Mouse (Mus musculus): ENCODE data around the gene Misp. TPM values are rescaled to one million over a fixed set of nuclear protein-coding genes. Genes with fewer than 3 reads are reported as not detected.

The Misp gene
- total and polyA plus RNA-seq, 2 experiments from 2014 or later: 0.27 TPM; not detected in 1

- Histone ChIP-seq H3K9me3 (ENCODE audit: low read length) (no peaks in the 10 kb centered on the region), H3K27me3 (ENCODE audit: insufficient read depth, low read length) (no peaks in the 10 kb centered on the region), H3K4me3 (ENCODE audit: low read depth, low read length) (peak overlapping the region; percentile 93), H3K4me1 (ENCODE audit: insufficient read depth, low read length) (peaks cover 36% of the 10 kb centered on the region), H3K36me3 (ENCODE audit: insufficient read depth, low read length) (peaks cover 29% of the 10 kb centered on the region), H3K27ac (ENCODE audit: low read depth, low read length) (no peak overlapping the region), H3K9ac (replicated peaks; ENCODE audit: low read length, poor library complexity, severe bottlenecking) (peak overlapping the region; percentile 99), H3K4me2 (ENCODE audit: low read depth, low read length, poor library complexity, severe bottlenecking) (peak overlapping the region; percentile 93)
- ATAC-seq (ENCODE audit: low FRiP score) (no peak), DNase-seq (ENCODE audit: low spot score) (no peak)
- WGBS: 45% methylated on average over 7 of the region's 7 CpGs
- TF ChIP-seq CTCF (IDR thresholded peaks at IDR 0.05): no peak
Measured at GRCm38 (mm10) chr10:79856704-79857451, 36.1 kb downstream of the Misp start.

- ATAC-seq (ENCODE audit: low FRiP score) (no peak), DNase-seq (ENCODE audit: low spot score) (peak; percentile 55)
- Histone ChIP-seq H3K4me2 (ENCODE audit: low read depth, low read length, poor library complexity, severe bottlenecking) (peak overlapping the region; percentile 93), H3K4me1 (ENCODE audit: insufficient read depth, low read length) (peaks cover 31% of the 10 kb centered on the region), H3K4me3 (ENCODE audit: low read depth, low read length) (no peak overlapping the region; the same call in 1 of the 2 replicates), H3K27me3 (ENCODE audit: insufficient read depth, low read length) (no peaks in the 10 kb centered on the region), H3K36me3 (ENCODE audit: insufficient read depth, low read length) (peaks cover 35% of the 10 kb centered on the region), H3K9me3 (ENCODE audit: low read length) (no peaks in the 10 kb centered on the region), H3K27ac (ENCODE audit: low read depth, low read length) (no peak overlapping the region), H3K9ac (replicated peaks; ENCODE audit: low read length, poor library complexity, severe bottlenecking) (no peak overlapping the region)
- 24% methylated on average over 4 of the region's 4 CpGs for WGBS
- no peak for TF ChIP-seq CTCF (IDR thresholded peaks at IDR 0.05)
Measured at GRCm38 (mm10) chr10:79857452-79857811, 36.6 kb downstream of the Misp start.

GRCm38 (mm10) chr10:79857894-79858293 lies 37.1 kb downstream of the Misp start:
- peaks cover 27% of the 10 kb centered on the region for H3K4me1 ChIP-seq (ENCODE audit: insufficient read depth, low read length)

GRCm38 (mm10) chr10:79858416-79859074 lies 37.8 kb downstream of the Misp start:
- 43% methylated on average over 17 of the region's 17 CpGs for WGBS
- ATAC-seq (ENCODE audit: low FRiP score) (no peak), DNase-seq (ENCODE audit: low spot score) (peak; percentile 89)
- H3K27ac ChIP-seq (ENCODE audit: low read depth, low read length): no peak overlapping the region
- TF ChIP-seq CTCF (IDR thresholded peaks at IDR 0.05): no peak
- H3K4me2 ChIP-seq (ENCODE audit: low read depth, low read length, poor library complexity, severe bottlenecking): peak overlapping the region; percentile 8; the same call in 1 of the 2 replicates
- H3K4me1 ChIP-seq (ENCODE audit: insufficient read depth, low read length): peaks cover 24% of the 10 kb centered on the region
- no peaks in the 10 kb centered on the region for H3K27me3 ChIP-seq (ENCODE audit: insufficient read depth, low read length)
- H3K9me3 ChIP-seq (ENCODE audit: low read length): no peaks in the 10 kb centered on the region
- no peak overlapping the region for H3K9ac ChIP-seq (replicated peaks; ENCODE audit: low read length, poor library complexity, severe bottlenecking)
- H3K4me3 ChIP-seq (ENCODE audit: low read depth, low read length): no peak overlapping the region
- peaks cover 39% of the 10 kb centered on the region for H3K36me3 ChIP-seq (ENCODE audit: insufficient read depth, low read length)

More at GRCm38 (mm10) chr10:79857894-79858293, 37.1 kb downstream of the Misp start:
- no peak for DNase-seq (ENCODE audit: low spot score)
- Histone ChIP-seq H3K4me2 (ENCODE audit: low read depth, low read length, poor library complexity, severe bottlenecking) (peak overlapping the region; percentile 93; the same call in 1 of the 2 replicates), H3K27me3 (ENCODE audit: insufficient read depth, low read length) (no peaks in the 10 kb centered on the region), H3K9ac (replicated peaks; ENCODE audit: low read length, poor library complexity, severe bottlenecking) (no peak overlapping the region), H3K36me3 (ENCODE audit: insufficient read depth, low read length) (peaks cover 39% of the 10 kb centered on the region), H3K4me3 (ENCODE audit: low read depth, low read length) (no peak overlapping the region; the same call in 1 of the 2 replicates), H3K27ac (ENCODE audit: low read depth, low read length) (no peak overlapping the region), H3K9me3 (ENCODE audit: low read length) (no peaks in the 10 kb centered on the region)
- no peak for ATAC-seq (ENCODE audit: low FRiP score)
- 73% methylated on average over 2 of the region's 2 CpGs for WGBS
- TF ChIP-seq CTCF (IDR thresholded peaks at IDR 0.05): no peak

- no peak overlapping the region for H3K4me3 ChIP-seq (ENCODE audit: low read depth, low read length)
- ATAC-seq (ENCODE audit: low FRiP score): no peak
- WGBS: 84% methylated on average over 11 of the region's 11 CpGs
- H3K4me2 ChIP-seq (ENCODE audit: low read depth, low read length, poor library complexity, severe bottlenecking): no peak overlapping the region
- H3K9ac ChIP-seq (replicated peaks; ENCODE audit: low read length, poor library complexity, severe bottlenecking): no peak overlapping the region
- no peaks in the 10 kb centered on the region for H3K9me3 ChIP-seq (ENCODE audit: low read length)
- H3K4me1 ChIP-seq (ENCODE audit: insufficient read depth, low read length): peaks cover 24% of the 10 kb centered on the region
- no peak for DNase-seq (ENCODE audit: low spot score)
- H3K27me3 ChIP-seq (ENCODE audit: insufficient read depth, low read length): no peaks in the 10 kb centered on the region
- peaks cover 39% of the 10 kb centered on the region for H3K36me3 ChIP-seq (ENCODE audit: insufficient read depth, low read length)
- no peak for TF ChIP-seq CTCF (IDR thresholded peaks at IDR 0.05)
- H3K27ac ChIP-seq (ENCODE audit: low read depth, low read length): no peak overlapping the region
Measured at GRCm38 (mm10) chr10:79859116-79859515, 38.3 kb downstream of the Misp start.

Measured in midbrain, postnatal 0 days (tissue).